Mouse (Mus musculus): ENCODE measurements around the gene Snx32. TPM values are rescaled to one million over a fixed set of nuclear protein-coding genes. Genes with fewer than 3 reads are reported as not detected.
A peak's percentile ranks its signal among the peaks of the same experiment; 100 is the strongest.

Gene Snx32
- polyA plus RNA-seq, 1 experiment, result not detected

DNA sequence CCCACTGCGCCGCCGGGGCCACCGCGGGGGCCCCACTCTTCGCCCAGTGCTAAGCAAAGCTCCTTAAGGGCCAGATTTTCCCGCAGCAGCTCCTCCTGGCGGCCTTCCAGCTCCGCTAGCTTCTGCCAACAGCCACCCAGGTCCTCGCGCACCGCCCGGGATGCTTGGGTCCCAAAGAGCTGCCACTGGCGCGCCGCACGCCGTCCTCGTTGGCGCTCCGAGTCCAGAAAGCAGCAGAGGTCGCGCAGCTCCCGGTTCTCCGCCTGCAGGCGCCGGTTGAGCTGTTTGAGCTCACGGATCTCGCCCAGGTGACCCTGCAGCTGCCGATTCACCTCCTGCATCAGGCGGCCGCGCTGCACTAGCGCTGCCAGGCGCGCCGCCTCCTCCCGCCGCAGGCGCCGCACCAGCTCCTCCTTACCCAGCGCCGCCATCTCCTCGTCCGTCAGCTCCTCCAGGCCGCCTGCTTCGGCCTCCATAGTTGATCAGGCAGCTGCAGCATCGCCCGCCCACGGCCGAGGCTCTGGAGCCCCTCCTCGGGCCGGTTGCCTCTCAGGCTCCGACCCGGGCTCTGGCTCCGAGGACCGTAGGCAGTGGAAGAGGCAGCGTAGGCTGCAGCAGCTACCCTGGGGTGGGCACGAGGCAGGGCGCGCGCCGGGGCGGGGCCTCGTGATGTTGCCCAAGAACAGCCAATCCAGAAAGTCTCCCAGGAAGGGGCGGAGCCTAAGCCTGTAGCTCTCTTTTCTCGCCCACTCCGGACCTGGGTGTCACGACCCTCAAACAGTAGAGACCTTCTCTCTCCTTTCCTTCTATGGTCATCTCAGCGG, 53.2 kb downstream of the Snx32 start:
- H3K27ac ChIP-seq (ENCODE audit: insufficient read depth, low read depth, low read length), result peak overlapping the region; percentile 97
- TF ChIP-seq POLR2A (IDR thresholded peaks at IDR 0.05; ENCODE audit: insufficient read depth, low read depth, low read length) (peak; percentile 99), CTCF (IDR thresholded peaks at IDR 0.05; ENCODE audit: insufficient read depth, low read depth, low read length) (no peak)
- peak overlapping the region; percentile 91 for H3K4me3 ChIP-seq (ENCODE audit: insufficient read depth, low read depth, low read length)
- under 1% methylated on average over 70 of the region's 70 CpGs for WGBS
- peaks cover 33% of the 10 kb centered on the region for H3K4me1 ChIP-seq (ENCODE audit: control insufficient read depth, insufficient read depth, low read length)

DNA sequence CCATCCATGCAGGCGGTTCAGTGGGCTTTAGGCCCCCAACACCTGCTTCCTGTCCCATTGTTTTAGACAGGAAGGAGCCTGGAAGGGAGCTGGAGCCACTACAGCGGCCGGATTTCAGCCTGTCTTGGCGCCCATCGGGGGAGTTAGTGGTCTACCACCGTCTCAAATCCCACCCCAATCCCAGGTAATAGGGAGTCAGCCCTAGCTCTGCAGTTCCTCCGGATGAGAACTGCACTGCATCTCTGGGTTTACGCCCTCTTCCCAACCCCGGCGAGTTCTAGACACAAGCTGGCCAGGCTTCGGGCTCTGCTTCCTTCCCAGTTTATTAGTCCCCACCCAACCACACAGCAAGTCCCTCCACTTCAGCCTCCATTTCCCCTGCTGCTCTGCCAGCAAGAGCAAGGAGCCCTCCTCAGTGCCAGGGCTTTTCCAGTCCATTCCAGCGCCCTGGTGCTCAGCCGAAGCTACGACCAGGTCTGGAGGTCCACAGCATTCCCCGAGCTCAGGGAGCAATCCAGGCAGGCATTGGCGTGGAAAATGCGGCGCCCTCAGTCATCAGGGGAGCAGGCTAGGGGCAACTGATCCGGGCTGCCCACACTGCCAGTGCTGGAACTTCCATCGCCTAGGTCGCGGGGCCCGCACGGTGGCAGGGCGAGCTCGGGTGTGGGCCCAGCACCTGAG, 54.0 kb downstream of the Snx32 start:
- TF ChIP-seq POLR2A (IDR thresholded peaks at IDR 0.05; ENCODE audit: insufficient read depth, low read depth, low read length), result no peak
- peak; percentile 4; the same call in 1 of the 2 replicates for TF ChIP-seq CTCF (IDR thresholded peaks at IDR 0.05; ENCODE audit: insufficient read depth, low read depth, low read length)
- Histone ChIP-seq H3K4me1 (ENCODE audit: control insufficient read depth, insufficient read depth, low read length) (peaks cover 33% of the 10 kb centered on the region), H3K4me3 (ENCODE audit: insufficient read depth, low read depth, low read length) (peak overlapping the region; percentile 91), H3K27ac (ENCODE audit: insufficient read depth, low read depth, low read length) (peak overlapping the region; percentile 97)
- WGBS, result 2% methylated on average over 26 of the region's 26 CpGs

DNA sequence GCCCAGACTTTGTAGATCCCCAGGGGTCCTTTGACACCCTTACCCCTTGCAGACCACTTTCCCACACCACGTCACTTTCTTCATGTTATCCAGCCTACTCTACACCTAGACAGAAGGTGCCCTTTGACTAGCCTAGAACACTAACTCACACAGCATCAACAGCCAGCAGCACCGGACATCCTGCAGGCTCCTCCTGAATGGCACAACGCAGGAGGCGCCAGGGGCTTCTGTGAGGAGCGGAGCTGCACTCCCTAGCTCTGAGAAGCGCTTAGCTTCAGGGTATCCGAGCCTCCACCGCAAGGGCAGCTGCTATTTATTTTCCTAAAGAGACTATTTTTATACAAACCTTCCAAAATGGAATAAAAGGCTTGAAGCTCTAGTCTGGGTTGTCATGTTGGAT, 54.8 kb downstream of the Snx32 start:
- Histone ChIP-seq H3K4me1 (ENCODE audit: control insufficient read depth, insufficient read depth, low read length) (peaks cover 30% of the 10 kb centered on the region), H3K4me3 (ENCODE audit: insufficient read depth, low read depth, low read length) (peak overlapping the region; percentile 34), H3K27ac (ENCODE audit: insufficient read depth, low read depth, low read length) (no peak overlapping the region)
- 18% methylated on average over 8 of the region's 8 CpGs for WGBS
- TF ChIP-seq CTCF (IDR thresholded peaks at IDR 0.05; ENCODE audit: insufficient read depth, low read depth, low read length), result no peak

DNA sequence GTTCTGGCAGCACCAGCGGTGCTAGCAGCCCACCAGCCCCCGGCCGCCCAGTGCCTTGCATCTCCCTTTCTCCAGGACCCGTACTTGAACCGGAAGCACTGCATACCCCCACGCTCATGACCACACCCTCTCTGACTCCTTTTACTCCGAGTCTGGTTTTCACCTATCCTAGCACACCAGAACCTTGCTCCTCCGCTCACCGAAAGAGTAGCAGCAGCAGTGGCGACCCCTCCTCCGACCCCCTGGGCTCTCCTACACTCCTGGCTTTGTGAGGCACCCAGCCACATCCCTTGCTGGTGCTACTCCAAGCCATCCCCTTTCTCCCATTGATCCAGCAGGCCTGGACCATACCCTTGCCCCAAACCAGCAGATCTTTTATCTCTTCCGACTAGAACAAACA, 55.3 kb downstream of the Snx32 start:
- no peak overlapping the region for H3K27ac ChIP-seq (ENCODE audit: insufficient read depth, low read depth, low read length)
- peak overlapping the region; percentile 12; the same call in 1 of the 2 replicates for H3K4me3 ChIP-seq (ENCODE audit: insufficient read depth, low read depth, low read length)
- no peak for TF ChIP-seq POLR2A (IDR thresholded peaks at IDR 0.05; ENCODE audit: insufficient read depth, low read depth, low read length)
- no peak for TF ChIP-seq CTCF (IDR thresholded peaks at IDR 0.05; ENCODE audit: insufficient read depth, low read depth, low read length)
- H3K4me1 ChIP-seq (ENCODE audit: control insufficient read depth, insufficient read depth, low read length), result peaks cover 30% of the 10 kb centered on the region
- 70% methylated on average over 12 of the region's 12 CpGs for WGBS

DNA sequence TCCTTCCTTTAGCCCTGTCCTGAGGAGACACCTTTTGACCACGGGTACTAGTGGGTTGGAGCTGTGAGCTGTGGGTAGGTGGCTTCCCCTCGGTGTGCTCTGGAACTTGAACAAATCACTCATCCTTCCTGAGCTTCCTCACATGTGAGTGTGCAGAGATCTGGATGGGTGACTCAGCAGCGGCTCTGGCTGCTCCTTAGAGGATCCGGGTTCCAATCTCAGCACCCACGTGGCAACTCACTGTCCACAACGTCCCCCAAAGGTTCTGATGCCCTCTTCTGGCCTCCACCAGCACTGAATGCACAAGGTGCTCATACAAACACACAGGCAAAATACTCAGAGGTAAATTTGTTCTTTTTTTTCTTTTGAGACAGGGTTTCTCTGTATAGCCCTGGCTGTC, 58.6 kb downstream of the Snx32 start:
- H3K4me3 ChIP-seq (ENCODE audit: insufficient read depth, low read depth, low read length), result no peak overlapping the region
- H3K27ac ChIP-seq (ENCODE audit: insufficient read depth, low read depth, low read length), result no peak overlapping the region
- H3K4me1 ChIP-seq (ENCODE audit: control insufficient read depth, insufficient read depth, low read length), result peaks cover 37% of the 10 kb centered on the region
- WGBS, result 72% methylated on average over 6 of the region's 6 CpGs
- TF ChIP-seq CTCF (IDR thresholded peaks at IDR 0.05; ENCODE audit: insufficient read depth, low read depth, low read length), result no peak
- TF ChIP-seq POLR2A (IDR thresholded peaks at IDR 0.05; ENCODE audit: insufficient read depth, low read depth, low read length), result no peak

DNA sequence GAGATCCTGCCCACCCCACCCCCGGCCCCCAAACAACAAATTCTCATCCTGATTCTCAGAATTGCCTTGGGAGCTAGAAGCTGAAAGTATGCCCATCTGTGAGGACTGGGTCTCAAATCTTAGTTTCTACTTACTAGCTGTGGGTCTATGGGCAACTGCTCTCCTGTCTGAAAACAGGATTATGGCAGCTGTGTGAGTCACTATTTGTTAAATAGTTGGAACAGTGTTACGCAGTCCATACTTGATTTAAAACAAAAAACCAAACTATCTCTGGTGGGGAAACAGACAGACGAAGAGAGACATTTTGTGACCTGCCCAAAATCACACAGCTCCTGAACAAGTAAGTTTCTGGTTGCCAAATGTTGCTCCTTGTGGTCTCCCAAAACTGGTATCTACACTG, 60.7 kb downstream of the Snx32 start:
- WGBS, result 86% methylated on average over 3 of the region's 3 CpGs
- H3K4me3 ChIP-seq (ENCODE audit: insufficient read depth, low read depth, low read length), result no peak overlapping the region
- no peak for TF ChIP-seq CTCF (IDR thresholded peaks at IDR 0.05; ENCODE audit: insufficient read depth, low read depth, low read length)
- no peak for TF ChIP-seq POLR2A (IDR thresholded peaks at IDR 0.05; ENCODE audit: insufficient read depth, low read depth, low read length)
- no peak overlapping the region for H3K27ac ChIP-seq (ENCODE audit: insufficient read depth, low read depth, low read length)
- H3K4me1 ChIP-seq (ENCODE audit: control insufficient read depth, insufficient read depth, low read length), result peaks cover 22% of the 10 kb centered on the region

DNA sequence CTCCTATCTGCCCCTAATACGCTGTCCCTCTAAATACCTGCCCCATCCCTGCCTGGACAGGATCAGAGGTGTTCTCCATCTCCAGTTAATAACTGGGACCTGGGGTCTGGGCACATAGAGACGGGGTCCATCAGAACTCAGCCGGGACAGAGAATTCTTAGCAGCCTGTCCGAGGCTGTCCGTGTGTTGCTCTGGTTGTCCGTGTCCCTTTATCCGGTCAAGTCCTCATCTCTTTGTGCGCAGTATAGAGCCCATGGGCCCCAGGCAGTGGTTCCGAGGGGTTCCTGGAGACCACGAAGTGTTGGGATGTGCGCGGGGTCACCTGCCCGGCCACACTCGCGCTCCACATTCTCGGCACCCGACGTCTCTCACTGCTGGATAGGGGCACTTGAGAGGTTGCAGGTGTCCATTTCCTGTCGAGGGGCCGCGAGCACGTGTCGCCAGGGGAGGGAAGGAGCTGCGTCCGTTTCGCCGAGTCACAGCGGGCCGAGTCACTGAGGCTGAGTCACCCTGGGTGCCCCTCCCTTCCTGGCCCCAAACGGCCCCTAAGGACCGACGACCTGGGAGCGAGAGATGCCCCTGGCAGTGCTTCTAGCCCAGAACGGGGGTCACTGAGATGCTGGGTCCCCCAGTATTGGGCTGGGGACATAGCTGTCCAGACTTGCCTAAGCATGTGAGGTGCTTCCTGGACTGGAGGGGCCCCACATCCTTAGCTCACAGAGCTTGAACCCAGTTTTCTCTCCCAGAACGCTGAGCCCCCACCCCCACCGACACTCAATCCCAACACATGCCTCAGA, 61.8 kb downstream of the Snx32 start:
- Histone ChIP-seq H3K27ac (ENCODE audit: insufficient read depth, low read depth, low read length) (no peak overlapping the region), H3K4me3 (ENCODE audit: insufficient read depth, low read depth, low read length) (peak overlapping the region; percentile 58; the same call in 1 of the 2 replicates), H3K4me1 (ENCODE audit: control insufficient read depth, insufficient read depth, low read length) (peaks cover 15% of the 10 kb centered on the region)
- TF ChIP-seq POLR2A (IDR thresholded peaks at IDR 0.05; ENCODE audit: insufficient read depth, low read depth, low read length) (no peak), CTCF (IDR thresholded peaks at IDR 0.05; ENCODE audit: insufficient read depth, low read depth, low read length) (no peak)
- 8% methylated on average over 36 of the region's 36 CpGs for WGBS

DNA sequence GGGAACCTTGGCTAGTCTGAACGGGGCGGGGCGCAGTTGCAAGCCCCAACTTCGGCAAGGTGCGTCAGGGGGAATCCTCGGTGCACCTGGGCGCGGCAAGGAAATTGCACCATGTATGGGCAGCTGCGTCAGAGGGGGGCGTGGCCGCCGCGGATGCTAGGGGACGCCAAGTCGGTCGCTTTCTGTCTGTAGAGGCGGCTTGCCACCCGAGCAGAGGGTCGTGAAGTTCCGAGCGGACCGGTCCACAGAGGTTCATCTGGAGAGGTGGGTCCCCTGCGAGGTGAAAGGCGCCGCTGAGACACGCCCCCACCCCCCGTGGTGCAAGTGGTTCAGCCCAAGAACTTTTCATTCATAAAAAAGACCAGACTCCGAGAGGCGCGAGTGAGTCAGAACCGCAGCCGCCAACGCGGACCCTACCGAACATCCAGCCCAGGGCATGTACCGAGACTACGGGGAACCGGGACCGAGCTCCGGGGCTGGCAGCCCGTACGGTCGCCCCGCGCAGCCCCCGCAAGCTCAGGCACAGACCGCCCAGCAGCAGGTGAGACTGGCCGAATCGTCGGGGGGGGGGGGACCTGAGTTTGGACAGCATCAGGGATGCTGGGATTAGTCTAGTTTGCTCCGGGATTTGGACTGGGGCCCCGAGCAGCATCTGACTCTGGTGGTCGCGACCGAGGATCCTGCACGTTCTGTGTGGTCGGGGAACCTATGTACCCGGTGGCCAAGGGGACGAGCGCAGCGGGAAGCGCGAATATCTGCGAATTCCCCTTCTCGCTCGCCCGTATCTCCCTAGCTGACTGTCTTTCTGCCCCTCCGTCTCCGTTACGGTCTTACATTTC, 62.6 kb downstream of the Snx32 start, which contains the start of gene Fosl1:
Fosl1 (plus strand) TSS at position 33 of the 839 bp plus-strand sequence.
- H3K4me3 ChIP-seq (ENCODE audit: insufficient read depth, low read depth, low read length), result peak within 1 kb of the TSS; percentile 58
- no peak within 1 kb of the TSS for H3K27ac ChIP-seq (ENCODE audit: insufficient read depth, low read depth, low read length)
- TF ChIP-seq CTCF (IDR thresholded peaks at IDR 0.05; ENCODE audit: insufficient read depth, low read depth, low read length) (no peak), POLR2A (IDR thresholded peaks at IDR 0.05; ENCODE audit: insufficient read depth, low read depth, low read length) (no peak)
- WGBS, result 1% methylated on average over 70 of the region's 70 CpGs
- peaks cover 15% of the 10 kb centered on the region for H3K4me1 ChIP-seq (ENCODE audit: control insufficient read depth, insufficient read depth, low read length)
